Mouse (Mus musculus) liver, embryonic 11.5 days (tissue): Measurements from ENCODE around the gene Efemp1. TPM values are rescaled to one million over a fixed set of nuclear protein-coding genes. Genes with fewer than 3 reads are reported as not detected.
A peak's percentile ranks its signal among the peaks of the same experiment; 100 is the strongest.

Source experiments
- ATAC-seq: fragments of 200-750 bp; cut with Nextera tagmentation; replicated peaks from 2 replicates; pipeline ENCODE4 v1.8.0; 2017; ENCODE audit warnings: moderate number of reproducible peaks, mild to moderate bottlenecking, moderate TSS enrichment, moderate library complexity; ENCODE audit not compliant: low FRiP score
- DNase-seq: peaks from one replicate; pipeline ENCODE4 v3.0.0-alpha.2; 2017; ENCODE audit warnings: low spot score
- H3K27ac ChIP-seq: fragments of 300-500 bp; sonication (generic); 2 replicates; pipeline ENCODE4 v1.5.1; 2014; ENCODE audit warnings: mild to moderate bottlenecking, low read depth, low read length, control low read depth
- H3K27me3 ChIP-seq: fragments of 300-500 bp; sonication (generic); replicated peaks from 2 replicates; pipeline ENCODE4 v1.6.1; 2014; ENCODE audit warnings: low read length, mixed read lengths; ENCODE audit not compliant: control insufficient read depth, insufficient read depth
- H3K36me3 ChIP-seq: fragments of 300-500 bp; sonication (generic); 2 replicates; pipeline ENCODE4 v1.6.1; 2014; ENCODE audit warnings: mild to moderate bottlenecking, low read length, moderate library complexity, mixed read lengths; ENCODE audit not compliant: control insufficient read depth, insufficient read depth
- H3K4me1 ChIP-seq: fragments of 300-500 bp; sonication (generic); replicated peaks from 2 replicates; pipeline ENCODE4 v1.6.1; 2014; ENCODE audit warnings: low read length, mixed read lengths; ENCODE audit not compliant: control insufficient read depth, insufficient read depth
- H3K4me2 ChIP-seq: fragments of 300-500 bp; sonication (generic); 2 replicates; pipeline ENCODE4 v1.6.1; 2014; ENCODE audit warnings: mild to moderate bottlenecking, control low read depth, moderate library complexity
- H3K4me3 ChIP-seq: fragments of 300-500 bp; sonication (generic); 2 replicates; pipeline ENCODE4 v1.5.1; 2014; ENCODE audit warnings: low read depth, low read length, control low read depth
- H3K9ac ChIP-seq: fragments of 300-500 bp; sonication (generic); 2 replicates; pipeline ENCODE4 v1.6.1; 2014; ENCODE audit warnings: low read depth, low read length, control low read depth
- H3K9me3 ChIP-seq: fragments of 300-500 bp; sonication (generic); 2 replicates; pipeline ENCODE4 v1.6.1; 2016; ENCODE audit warnings: low read length, inconsistent platforms, mixed read lengths; ENCODE audit not compliant: control insufficient read depth
- WGBS: fragments of 180-500 bp; shearing (Covaris S2); extraction: QIAGEN DNeasy Blood & Tissue Kit; methylation state at CpG from one replicate; pipeline ENCODE4 v1.1.7; 2014; 5-methylcytosine and 5-hydroxymethylcytosine counted together
- polyA plus RNA-seq: library from polyadenylated mRNA; unstranded; fragments of >200 nt; fragmentation: Nextera tagmentation; extraction: Ambion mirVana; gene quantifications from 2 replicates; pipeline ENCODE4 v1.2.1, GENCODE M21; 2014

The Efemp1 gene
- 9.5 and 10.0 TPM in 2 replicates for polyA plus RNA-seq

- H3K9me3 ChIP-seq, result no peaks in the 10 kb centered on the region
- no peaks in the 10 kb centered on the region for H3K36me3 ChIP-seq
- H3K4me1 ChIP-seq, result no peaks in the 10 kb centered on the region
- under 1% methylated on average over 30 of the region's 30 CpGs for WGBS
- peak; percentile 36 for DNase-seq
- peak within 1 kb of the TSS; percentile 50 for H3K4me3 ChIP-seq
- no peak within 1 kb of the TSS for H3K9ac ChIP-seq
- peak within 1 kb of the TSS; percentile 73 for H3K4me2 ChIP-seq
- H3K27ac ChIP-seq, result no peak within 1 kb of the TSS
- H3K27me3 ChIP-seq, result peaks cover 5% of the 10 kb centered on the region
- peak; percentile 69 for ATAC-seq
Measured at GRCm38 (mm10) chr11:28853102-28853800, at the start of gene Efemp1. Efemp1 (plus strand) TSS chr11:28853204.

GRCm38 (mm10) chr11:28808685-28809084, 44.3 kb upstream of the Efemp1 start:
- no peak overlapping the region for H3K4me3 ChIP-seq
- H3K4me1 ChIP-seq, result no peaks in the 10 kb centered on the region
- no peaks in the 10 kb centered on the region for H3K9me3 ChIP-seq
- no peak overlapping the region for H3K9ac ChIP-seq
- no peak overlapping the region for H3K4me2 ChIP-seq
- DNase-seq (no peak), ATAC-seq (no peak)
- H3K27ac ChIP-seq, result no peak overlapping the region
- H3K36me3 ChIP-seq, result no peaks in the 10 kb centered on the region
- 62% methylated on average over 3 of the region's 3 CpGs for WGBS
- no peaks in the 10 kb centered on the region for H3K27me3 ChIP-seq

- H3K36me3 ChIP-seq, result no peaks in the 10 kb centered on the region
- no peaks in the 10 kb centered on the region for H3K9me3 ChIP-seq
- H3K9ac ChIP-seq, result no peak overlapping the region
- no peak overlapping the region for H3K27ac ChIP-seq
- DNase-seq, result no peak
- no peak overlapping the region for H3K4me3 ChIP-seq
- no peak overlapping the region for H3K4me2 ChIP-seq
- no peaks in the 10 kb centered on the region for H3K4me1 ChIP-seq
- 74% methylated on average over 2 of the region's 2 CpGs for WGBS
- H3K27me3 ChIP-seq, result no peaks in the 10 kb centered on the region
- ATAC-seq, result no peak
Measured at GRCm38 (mm10) chr11:28811874-28812273, 41.1 kb upstream of the Efemp1 start.

- H3K27me3 ChIP-seq, result no peaks in the 10 kb centered on the region
- ATAC-seq (no peak), DNase-seq (no peak)
- 46% methylated on average over 2 of the region's 2 CpGs for WGBS
- no peak overlapping the region for H3K4me2 ChIP-seq
- no peak overlapping the region for H3K27ac ChIP-seq
- H3K9me3 ChIP-seq, result no peaks in the 10 kb centered on the region
- H3K4me3 ChIP-seq, result no peak overlapping the region
- no peaks in the 10 kb centered on the region for H3K36me3 ChIP-seq
- no peak overlapping the region for H3K9ac ChIP-seq
- H3K4me1 ChIP-seq, result no peaks in the 10 kb centered on the region
Measured at GRCm38 (mm10) chr11:28812564-28812963, 40.4 kb upstream of the Efemp1 start.

GRCm38 (mm10) chr11:28817405-28817804, 35.6 kb upstream of the Efemp1 start:
- H3K4me3 ChIP-seq, result no peak overlapping the region
- DNase-seq, result no peak
- H3K27me3 ChIP-seq, result no peaks in the 10 kb centered on the region
- no peaks in the 10 kb centered on the region for H3K36me3 ChIP-seq
- no peak for ATAC-seq
- H3K27ac ChIP-seq, result no peak overlapping the region
- no peaks in the 10 kb centered on the region for H3K9me3 ChIP-seq
- 69% methylated on average over 4 of the region's 4 CpGs for WGBS
- no peak overlapping the region for H3K4me2 ChIP-seq
- H3K9ac ChIP-seq, result no peak overlapping the region
- no peaks in the 10 kb centered on the region for H3K4me1 ChIP-seq

GRCm38 (mm10) chr11:28826950-28827349, 26.1 kb upstream of the Efemp1 start:
- DNase-seq (no peak), ATAC-seq (no peak)
- Histone ChIP-seq H3K9ac (no peak overlapping the region), H3K4me2 (no peak overlapping the region), H3K27ac (no peak overlapping the region), H3K4me1 (no peaks in the 10 kb centered on the region), H3K4me3 (no peak overlapping the region), H3K9me3 (no peaks in the 10 kb centered on the region), H3K36me3 (no peaks in the 10 kb centered on the region), H3K27me3 (no peaks in the 10 kb centered on the region)
- WGBS, result 83% methylated on average over 2 of the region's 2 CpGs

GRCm38 (mm10) chr11:28833809-28834208, 19.2 kb upstream of the Efemp1 start:
- Histone ChIP-seq H3K4me3 (no peak overlapping the region), H3K4me2 (no peak overlapping the region), H3K27me3 (no peaks in the 10 kb centered on the region), H3K9ac (no peak overlapping the region), H3K4me1 (no peaks in the 10 kb centered on the region), H3K36me3 (no peaks in the 10 kb centered on the region), H3K27ac (no peak overlapping the region), H3K9me3 (no peaks in the 10 kb centered on the region)
- ATAC-seq (no peak), DNase-seq (no peak)
- 67% methylated on average over 3 of the region's 3 CpGs for WGBS

GRCm38 (mm10) chr11:28835141-28835540, 17.9 kb upstream of the Efemp1 start:
- Histone ChIP-seq H3K4me3 (no peak overlapping the region), H3K27me3 (no peaks in the 10 kb centered on the region), H3K9me3 (no peaks in the 10 kb centered on the region), H3K4me2 (no peak overlapping the region), H3K4me1 (no peaks in the 10 kb centered on the region), H3K27ac (no peak overlapping the region), H3K36me3 (no peaks in the 10 kb centered on the region), H3K9ac (no peak overlapping the region)
- no peak for DNase-seq
- ATAC-seq, result no peak

- Histone ChIP-seq H3K36me3 (no peaks in the 10 kb centered on the region), H3K4me2 (no peak overlapping the region), H3K9me3 (no peaks in the 10 kb centered on the region), H3K9ac (no peak overlapping the region), H3K4me1 (no peaks in the 10 kb centered on the region), H3K4me3 (no peak overlapping the region), H3K27me3 (peaks cover 5% of the 10 kb centered on the region), H3K27ac (no peak overlapping the region)
- no peak for ATAC-seq
- no peak for DNase-seq
Measured at GRCm38 (mm10) chr11:28849841-28850240, 3.2 kb upstream of the Efemp1 start.
